In genomic region chr4:136331709-136332108, GRCm38 (mm10) we compare ENCODE assay signal across 16 mouse cellular contexts.
"Had no signal": no experiment of that assay in that cellular context is flagged by ENCODE, and none has a peak within 500 bp of the region (broad histone marks: within the 10 kb centered on the region; RNA-seq: fewer than 3 reads in every experiment).

No protein-coding gene starts in this region.

- DNase-seq: retina, postnatal 1 day; right cerebral cortex, adult 18-20 months; right cerebral cortex, postnatal 14 days; right cerebral cortex, postnatal 25 days; right cerebral cortex, postnatal 4 days; spleen, adult 18-20 months; thymus, adult 18-20 months; thymus, adult 2 months; thymus, postnatal 14 days; thymus, postnatal 25 days; thymus, postnatal 36 days; thymus, postnatal 4 days had no signal

- H3K4me3 ChIP-seq: neural tube, embryonic 13.5 days; neural tube, embryonic 15.5 days; stomach, embryonic 15.5 days had no signal

- H3K27me3 ChIP-seq: neural tube, embryonic 13.5 days; neural tube, embryonic 15.5 days; stomach, embryonic 15.5 days had no signal

- H3K4me2 ChIP-seq: neural tube, embryonic 13.5 days; neural tube, embryonic 15.5 days; stomach, embryonic 15.5 days had no signal

- H3K4me1 ChIP-seq: neural tube, embryonic 13.5 days; neural tube, embryonic 15.5 days; stomach, embryonic 15.5 days had no signal

- H3K27ac ChIP-seq: neural tube, embryonic 13.5 days; neural tube, embryonic 15.5 days; stomach, embryonic 15.5 days; stomach, postnatal 0 days had no signal

- H3K9me3 ChIP-seq: neural tube, embryonic 13.5 days; neural tube, embryonic 15.5 days; stomach, embryonic 15.5 days had no signal

- H3K9ac ChIP-seq: neural tube, embryonic 13.5 days; neural tube, embryonic 15.5 days; stomach, embryonic 15.5 days had no signal
